Mouse (Mus musculus): ENCODE measurements at regions not wholly inside any gene's neighbourhood (a gene's known extent, or its start where the extent isn't known, plus 50 kb on each side); places are given as distances from the start of the nearest gene placed in this dataset.

DNA sequence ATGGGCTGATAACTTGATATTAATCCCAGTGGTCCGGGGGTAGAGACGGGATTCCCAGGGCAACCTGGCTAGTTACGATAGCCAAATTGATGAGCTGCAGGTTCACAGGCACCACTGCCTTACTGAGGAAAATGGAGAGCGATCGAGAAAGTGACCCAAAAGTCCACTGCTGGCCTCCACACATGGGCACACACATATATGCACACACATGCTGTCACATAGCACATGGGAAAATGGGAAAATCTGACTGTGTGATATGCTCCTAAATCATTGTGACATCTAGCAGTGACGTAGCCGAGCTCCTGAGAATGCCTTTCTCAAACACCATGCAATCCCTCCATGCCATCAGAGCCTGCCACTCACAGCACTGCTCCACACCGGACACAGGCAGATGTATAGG lies 83.8 kb upstream of the Cpsf6 start:
- DNase-seq (ENCODE audit: low spot score in 2 of 2): no peak

DNA sequence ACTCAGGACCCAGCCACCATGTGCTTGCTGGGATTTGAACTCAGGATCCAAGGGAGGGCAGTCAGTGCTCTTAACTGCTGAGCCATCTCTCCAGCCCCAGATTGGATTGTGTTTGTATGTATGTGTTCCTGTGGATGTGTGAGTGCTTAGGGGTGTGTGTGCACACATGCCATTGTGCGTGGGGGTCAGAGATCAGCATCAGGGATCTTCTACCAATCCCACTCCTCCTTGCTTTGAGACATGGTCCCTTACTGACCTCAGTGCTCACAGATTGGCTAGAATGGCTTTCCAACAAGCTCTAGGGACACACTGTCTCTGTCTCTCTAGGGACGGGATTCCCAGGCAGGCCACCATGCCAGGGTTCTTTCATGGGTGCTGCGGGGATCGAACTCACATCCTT lies 83.1 kb upstream of the Cpsf6 start:
- no peak for DNase-seq (ENCODE audit: low spot score in 2 of 2)

DNA sequence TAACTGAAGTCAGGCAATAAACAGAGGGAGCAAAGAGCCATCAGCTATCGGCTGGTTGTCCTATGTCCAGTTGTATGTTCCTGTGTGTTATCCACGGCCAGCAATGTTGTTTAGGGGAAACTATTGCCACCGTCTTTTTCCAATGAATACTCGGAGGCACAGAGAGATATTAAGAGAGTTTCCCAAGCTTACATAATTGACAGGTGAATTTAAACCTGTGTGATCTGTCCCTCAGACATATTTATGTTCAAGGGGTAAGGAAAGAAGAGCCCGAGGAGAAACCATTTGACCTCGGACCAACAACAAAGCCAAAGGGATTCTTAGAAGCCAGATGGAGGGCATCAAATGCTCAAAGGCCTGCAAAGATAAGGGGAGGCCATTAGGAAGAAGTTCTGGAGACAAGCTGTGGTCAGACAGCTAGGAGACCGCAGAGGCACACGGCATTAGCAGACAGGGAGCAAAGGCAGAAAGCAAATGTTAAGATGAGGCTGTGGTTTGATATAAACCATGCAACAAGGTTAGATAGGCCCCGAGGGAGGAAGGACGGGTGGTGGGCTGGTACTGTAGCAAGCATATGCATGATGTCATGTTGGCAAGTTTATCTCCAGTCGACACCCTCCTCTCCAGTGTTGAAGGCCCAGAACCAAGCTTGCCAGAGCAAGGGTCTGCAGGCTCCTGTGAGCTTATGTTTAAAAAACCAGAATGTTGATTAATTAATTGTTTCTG lies 82.1 kb upstream of the Cpsf6 start:
- DNase-seq (ENCODE audit: low spot score in 2 of 2): no peak

GRCm38 (mm10) chr10:117461261-117461660 lies 81.4 kb upstream of the Cpsf6 start:
- DNase-seq (ENCODE audit: low spot score in 2 of 2): no peak

DNA sequence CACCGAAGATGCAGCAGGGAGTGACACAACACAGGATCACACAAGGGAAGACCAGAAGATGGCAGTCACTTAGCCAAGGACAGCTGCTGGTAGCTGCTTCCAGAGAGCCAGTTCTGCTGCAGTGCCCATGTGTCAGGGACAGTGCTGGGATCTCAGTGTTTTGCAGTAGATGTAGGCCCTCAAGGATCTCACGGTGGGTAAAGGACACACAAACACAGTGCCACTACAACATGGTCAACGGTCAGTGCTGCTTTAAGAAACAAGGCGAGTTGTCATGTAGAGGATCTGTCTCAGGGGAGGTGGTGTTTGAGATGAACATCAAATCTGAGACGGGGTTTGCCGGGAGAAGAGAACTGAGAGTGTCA lies 80.5 kb upstream of the Cpsf6 start:
- DNase-seq (ENCODE audit: low spot score in 2 of 2): no peak

- no peak for DNase-seq (ENCODE audit: low spot score in 2 of 2)
Measured at GRCm38 (mm10) chr10:117459651-117460365, 80.0 kb upstream of the Cpsf6 start.

- DNase-seq (ENCODE audit: low spot score in 2 of 2): no peak
Measured at GRCm38 (mm10) chr10:117459041-117459475, 79.2 kb upstream of the Cpsf6 start.

DNA sequence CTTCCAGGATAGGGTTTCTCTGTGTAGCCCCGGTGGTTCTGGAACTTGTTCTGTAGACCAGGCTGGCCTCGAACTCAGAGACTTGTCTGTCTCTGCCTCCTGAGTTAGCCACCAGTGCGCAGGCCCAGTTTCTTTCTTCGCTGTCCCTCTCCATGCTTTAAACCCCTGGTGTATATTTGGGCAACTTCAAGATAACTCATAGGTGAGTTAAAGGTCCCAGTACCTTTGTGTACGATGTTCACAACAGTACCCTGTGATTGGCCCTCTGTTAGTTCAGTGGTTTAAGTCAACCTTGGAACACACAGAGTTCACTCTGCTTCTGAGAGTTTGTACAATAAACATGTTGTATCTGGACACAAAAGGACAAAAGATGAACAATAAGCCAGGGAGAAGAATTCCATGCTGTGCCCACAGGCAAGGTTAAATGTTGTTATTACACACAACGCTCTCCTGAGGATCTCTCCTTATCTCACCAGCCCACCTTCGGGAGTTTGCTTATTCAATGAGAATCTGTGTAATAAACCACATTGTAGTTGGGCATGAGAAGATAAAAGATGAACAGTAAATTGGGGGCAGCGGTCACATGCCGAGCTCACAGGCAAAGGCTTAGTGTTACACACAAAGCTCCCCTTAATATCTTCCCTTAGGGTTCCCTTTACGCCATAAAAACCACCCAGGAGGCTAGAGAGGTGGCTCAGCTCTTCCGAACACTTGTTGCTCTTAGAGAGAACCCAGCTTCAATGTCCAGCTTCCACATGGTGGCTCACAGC lies 78.6 kb upstream of the Cpsf6 start:
- no peak for DNase-seq (ENCODE audit: low spot score in 2 of 2)

DNA sequence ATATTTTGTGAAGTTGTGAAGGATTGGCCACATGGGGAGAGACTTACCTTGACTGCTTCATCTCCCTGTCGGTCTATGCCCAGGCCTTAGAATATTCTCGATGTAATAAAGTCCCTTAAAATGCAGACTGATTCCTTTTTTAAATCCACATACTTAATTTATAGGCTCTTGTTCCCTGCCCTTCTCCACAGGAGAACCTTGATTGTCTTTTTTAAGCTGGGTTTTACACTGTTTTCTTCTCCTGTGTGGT lies 77.8 kb upstream of the Cpsf6 start:
- DNase-seq (ENCODE audit: low spot score in 2 of 2): no peak

DNA sequence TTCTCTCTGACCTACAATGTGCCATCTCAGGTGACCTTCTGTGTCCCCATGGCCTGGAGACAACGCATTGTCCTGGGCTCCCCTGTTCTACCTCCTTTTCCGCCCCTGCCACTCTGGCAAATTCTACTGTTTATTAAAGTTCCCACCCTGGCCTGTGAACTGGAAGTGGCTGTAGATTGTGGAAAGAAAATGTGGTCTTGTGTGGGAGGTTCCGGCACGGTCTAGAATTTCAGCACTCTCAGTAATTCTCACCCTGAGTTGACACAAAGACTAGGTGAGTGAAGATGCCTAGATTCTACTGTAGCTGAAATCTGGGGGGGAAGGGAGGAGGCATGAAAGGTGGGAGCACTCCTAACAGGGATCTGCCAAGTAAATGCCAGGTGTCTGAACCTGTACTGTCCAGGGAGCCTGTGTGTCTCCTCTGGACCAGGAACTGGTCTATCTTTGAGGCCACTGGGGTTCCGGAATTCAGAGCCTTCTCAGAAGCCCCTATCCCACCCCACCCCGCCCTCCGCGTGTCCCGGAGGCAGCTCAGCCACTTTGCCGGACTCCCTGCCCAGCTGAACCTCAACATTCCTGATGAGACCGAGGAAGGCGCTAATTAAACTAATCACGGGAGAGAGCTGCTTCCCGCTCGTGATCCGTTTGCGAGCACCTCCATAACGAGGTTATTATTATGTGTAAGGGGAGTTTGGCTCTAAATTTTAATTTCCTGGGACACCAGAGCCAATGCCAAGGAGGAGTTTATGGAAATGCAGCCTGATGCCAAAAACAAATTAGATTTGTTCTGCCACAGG lies 77.3 kb upstream of the Cpsf6 start:
- DNase-seq (ENCODE audit: low spot score in 2 of 2): no peak

DNA sequence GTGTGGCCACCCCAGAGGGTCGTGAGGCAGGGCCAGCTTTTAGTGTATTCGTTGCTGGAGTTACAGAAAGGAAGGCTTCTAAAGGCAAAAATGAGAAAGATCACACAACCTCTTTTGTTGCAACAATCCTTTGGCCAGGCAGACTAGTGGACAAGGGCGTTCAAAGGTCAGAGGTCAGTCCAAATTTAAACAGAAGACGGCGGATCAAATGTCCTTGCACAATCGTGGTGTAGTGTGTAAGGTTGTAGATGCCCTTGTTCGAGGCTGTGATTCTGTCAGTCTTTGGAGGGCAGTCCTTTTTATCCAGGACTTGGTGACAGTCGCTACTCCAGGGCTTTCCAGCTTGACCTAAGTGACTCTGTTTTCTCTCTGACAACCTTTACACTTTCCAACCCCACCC lies 76.6 kb upstream of the Cpsf6 start:
- DNase-seq (ENCODE audit: low spot score in 2 of 2): no peak

DNA sequence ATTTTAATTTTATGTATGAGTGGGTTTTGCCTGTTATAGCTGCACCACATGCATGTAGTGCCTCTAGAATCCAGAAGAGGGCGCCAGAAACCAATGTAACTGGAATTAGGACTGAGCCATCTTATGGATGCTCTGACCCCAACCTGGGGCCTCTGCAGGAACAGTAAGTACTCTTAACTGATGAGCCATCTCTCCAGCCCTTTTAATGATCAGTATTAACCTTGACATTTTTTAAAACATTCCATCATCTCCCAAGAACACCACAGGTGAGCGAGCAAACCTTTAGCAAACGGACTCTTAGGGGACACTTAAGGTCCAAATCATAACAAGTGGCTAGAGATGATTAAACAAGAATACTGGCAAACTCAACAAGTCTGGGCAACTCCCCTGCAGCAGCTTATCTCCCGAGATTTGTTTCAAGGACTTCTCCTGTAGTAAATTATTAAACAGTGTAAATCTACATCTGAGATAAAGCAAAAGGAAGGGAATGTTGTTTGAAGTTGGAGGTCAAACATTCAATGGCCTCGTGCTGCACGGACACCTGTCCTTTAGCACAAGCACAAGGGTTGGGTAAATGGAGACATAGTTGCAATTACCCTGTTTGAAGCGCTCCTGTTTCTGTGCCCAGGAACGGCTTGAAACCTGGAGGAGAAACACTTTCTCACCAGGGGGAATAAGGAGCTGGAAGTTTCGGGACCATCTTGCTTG lies 75.9 kb upstream of the Cpsf6 start:
- no peak for DNase-seq (ENCODE audit: low spot score in 2 of 2)

DNA sequence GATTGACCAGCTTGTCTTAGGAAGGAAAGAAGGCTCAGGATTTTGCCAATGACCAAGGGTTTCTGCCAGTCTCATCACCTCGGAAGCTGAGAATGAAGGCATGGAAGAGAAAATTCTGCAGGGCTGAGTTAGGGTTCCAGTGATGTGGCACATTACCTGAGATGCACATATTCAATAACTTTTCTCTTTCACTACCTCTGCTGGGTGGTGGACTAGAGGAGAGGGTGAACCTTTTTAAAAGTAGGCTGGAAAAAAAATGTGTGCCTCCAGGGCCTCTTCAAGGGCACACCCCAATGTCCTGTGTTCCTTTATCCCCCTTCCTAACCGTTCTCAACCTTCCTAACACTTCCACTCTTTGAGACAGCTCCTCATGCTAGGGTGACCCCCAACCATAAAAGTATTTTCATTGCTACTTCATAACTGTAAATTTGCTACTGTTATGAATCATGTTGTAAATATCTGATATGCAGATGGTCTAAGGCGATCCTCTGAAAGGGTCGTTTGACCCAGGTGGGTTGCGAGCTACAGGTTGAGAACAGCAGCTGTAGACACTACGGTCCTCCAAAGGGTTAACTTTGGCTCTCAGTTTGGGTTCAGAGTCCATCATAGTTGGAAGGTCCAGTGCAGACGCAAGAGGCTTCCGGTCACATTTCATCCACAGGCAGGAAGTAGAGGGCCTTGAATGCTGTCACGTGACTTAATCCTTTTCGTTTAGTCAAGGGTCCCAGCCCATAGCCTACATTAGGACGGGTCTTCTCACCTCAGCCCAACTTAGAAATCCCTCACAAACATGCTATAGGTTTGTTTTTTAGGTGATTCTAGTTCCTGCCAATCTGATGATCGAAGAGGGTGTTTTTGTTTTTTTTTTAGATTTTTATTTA lies 75.1 kb upstream of the Cpsf6 start:
- no peak for DNase-seq (ENCODE audit: low spot score in 2 of 2)

DNA sequence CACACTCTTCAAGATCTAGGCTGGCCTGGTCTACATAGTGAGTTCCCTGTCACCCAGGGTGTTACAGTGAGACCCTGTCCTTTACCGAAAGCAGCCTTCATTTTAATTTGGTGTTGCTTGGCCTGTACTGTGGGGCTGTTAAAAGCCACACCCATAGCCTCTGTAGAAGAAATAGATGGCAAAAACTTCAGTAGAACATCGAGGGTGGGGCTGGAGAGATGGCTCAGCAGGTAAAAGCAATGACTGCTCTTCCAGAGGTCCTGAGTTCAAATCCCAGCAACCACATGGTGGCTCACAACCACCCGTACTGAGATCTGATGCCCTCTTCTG lies 74.3 kb upstream of the Cpsf6 start:
- DNase-seq (ENCODE audit: low spot score in 2 of 2): no peak

GRCm38 (mm10) chr10:117453406-117454170 lies 73.8 kb upstream of the Cpsf6 start:
- no peak for DNase-seq (ENCODE audit: low spot score in 2 of 2)

GRCm38 (mm10) chr10:117452190-117452950 lies 72.6 kb upstream of the Cpsf6 start:
- DNase-seq (ENCODE audit: low spot score in 2 of 2): no peak

GRCm38 (mm10) chr10:117451396-117452185 lies 71.8 kb upstream of the Cpsf6 start:
- no peak for DNase-seq (ENCODE audit: low spot score in 2 of 2)

DNA sequence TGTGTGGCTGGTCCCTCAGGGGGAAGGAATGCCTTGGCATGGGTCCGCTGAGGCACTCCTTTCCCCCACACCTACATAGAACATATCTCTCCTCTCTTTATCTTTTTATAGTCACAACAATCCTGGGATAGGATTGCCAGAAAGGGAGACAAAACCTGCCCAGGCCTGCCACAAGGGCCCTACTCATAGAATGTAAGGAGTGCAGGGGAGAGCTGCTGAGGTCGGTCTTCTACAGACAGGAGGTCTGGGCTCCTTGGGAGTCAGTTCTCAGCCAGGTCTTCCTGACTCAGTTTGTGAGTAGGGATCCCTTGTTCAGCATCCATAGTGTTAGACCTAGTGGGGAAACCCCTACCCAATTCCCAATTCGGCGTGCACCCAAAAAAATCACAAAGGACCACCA lies 70.8 kb upstream of the Cpsf6 start:
- DNase-seq (ENCODE audit: low spot score in 2 of 2): no peak

All from left cerebral cortex, adult 8-10 months (tissue).